Mouse (Mus musculus): Measurements from ENCODE around the gene Il2ra. TPM values are rescaled to one million over a fixed set of nuclear protein-coding genes. Genes with fewer than 3 reads are reported as not detected.
"Not testable (repeated sequence)": the region's sequence is repeated elsewhere in the genome, so short reads cannot be mapped to it uniquely, and the experiment has no call there.

Gene Il2ra
- polyA plus RNA-seq, 1 experiment from 2014 or later: not detected

- Histone ChIP-seq H3K4me1 (no peaks in the 10 kb centered on the region), H3K27ac (no peak overlapping the region), H3K9ac (no peak overlapping the region), H3K4me3 (no peak overlapping the region), H3K27me3 (no peaks in the 10 kb centered on the region), H3K36me3 (no peaks in the 10 kb centered on the region), H3K4me2 (replicated peaks) (no peak overlapping the region), H3K9me3 (replicated peaks) (no peaks in the 10 kb centered on the region)
- ATAC-seq (ENCODE audit: low FRiP score): no peak
- WGBS: 78% methylated on average over 8 of the region's 8 CpGs
Observed at GRCm38 (mm10) chr2:11690201-11690890, 47.7 kb downstream of the Il2ra start.

GRCm38 (mm10) chr2:11693352-11693751 is 50.7 kb downstream of the Il2ra start:
- H3K9ac ChIP-seq: no peak overlapping the region
- H3K36me3 ChIP-seq: no peaks in the 10 kb centered on the region
- H3K27ac ChIP-seq: no peak overlapping the region
- H3K4me1 ChIP-seq: no peaks in the 10 kb centered on the region
- no peak for ATAC-seq (ENCODE audit: low FRiP score)
- WGBS: 93% methylated on average over 4 of the region's 4 CpGs
- no peaks in the 10 kb centered on the region for H3K9me3 ChIP-seq (replicated peaks)
- no peak overlapping the region for H3K4me2 ChIP-seq (replicated peaks)
- H3K4me3 ChIP-seq: no peak overlapping the region
- H3K27me3 ChIP-seq: no peaks in the 10 kb centered on the region

- Histone ChIP-seq H3K4me3 (no peak overlapping the region), H3K27me3 (no peaks in the 10 kb centered on the region), H3K36me3 (no peaks in the 10 kb centered on the region), H3K9me3 (replicated peaks) (no peaks in the 10 kb centered on the region), H3K27ac (no peak overlapping the region), H3K9ac (no peak overlapping the region), H3K4me2 (replicated peaks) (no peak overlapping the region), H3K4me1 (no peaks in the 10 kb centered on the region)
- 96% methylated on average over 2 of the region's 2 CpGs for WGBS
- ATAC-seq (ENCODE audit: low FRiP score): no peak
Observed at GRCm38 (mm10) chr2:11694104-11694503, 51.5 kb downstream of the Il2ra start.

- H3K36me3 ChIP-seq: no peaks in the 10 kb centered on the region
- ATAC-seq (ENCODE audit: low FRiP score): no peak
- H3K4me3 ChIP-seq: no peak overlapping the region
- H3K27me3 ChIP-seq: no peaks in the 10 kb centered on the region
- H3K9ac ChIP-seq: no peak overlapping the region
- H3K4me1 ChIP-seq: no peaks in the 10 kb centered on the region
- H3K9me3 ChIP-seq (replicated peaks): no peaks in the 10 kb centered on the region
- 70% methylated on average over 2 of the region's 2 CpGs for WGBS
- no peak overlapping the region for H3K27ac ChIP-seq
- no peak overlapping the region for H3K4me2 ChIP-seq (replicated peaks)
Observed at GRCm38 (mm10) chr2:11695867-11696266, 53.3 kb downstream of the Il2ra start.

GRCm38 (mm10) chr2:11698994-11699393 is 56.4 kb downstream of the Il2ra start:
- Histone ChIP-seq H3K9ac (no peak overlapping the region), H3K4me1 (no peaks in the 10 kb centered on the region), H3K27ac (no peak overlapping the region), H3K27me3 (no peaks in the 10 kb centered on the region), H3K4me3 (no peak overlapping the region), H3K9me3 (replicated peaks) (no peaks in the 10 kb centered on the region), H3K4me2 (replicated peaks) (no peak overlapping the region), H3K36me3 (no peaks in the 10 kb centered on the region)
- WGBS: 44% methylated on average over 5 of the region's 5 CpGs
- no peak for ATAC-seq (ENCODE audit: low FRiP score)

GRCm38 (mm10) chr2:11699905-11700304 is 57.3 kb downstream of the Il2ra start:
- H3K4me2 ChIP-seq (replicated peaks): no peak overlapping the region
- no peak overlapping the region for H3K4me3 ChIP-seq
- no peaks in the 10 kb centered on the region for H3K4me1 ChIP-seq
- no peaks in the 10 kb centered on the region for H3K9me3 ChIP-seq (replicated peaks)
- no peaks in the 10 kb centered on the region; the same call in 1 of the 2 replicates for H3K27me3 ChIP-seq
- H3K27ac ChIP-seq: no peak overlapping the region
- no peak overlapping the region for H3K9ac ChIP-seq
- 79% methylated on average over 2 of the region's 2 CpGs for whole genome bisulfite sequencing
- no peak for ATAC-seq (ENCODE audit: low FRiP score)
- no peaks in the 10 kb centered on the region for H3K36me3 ChIP-seq

GRCm38 (mm10) chr2:11705201-11706025 is 62.8 kb downstream of the Il2ra start, which contains the start of gene Il15ra:
TSS of gene Il15ra (plus strand) at chr2:11705290.
- H3K27ac ChIP-seq: no peak within 1 kb of the TSS
- H3K9ac ChIP-seq: peak within 1 kb of the TSS; percentile 64
- ATAC-seq (ENCODE audit: low FRiP score): peak; percentile 79
- peaks cover 37% of the 10 kb centered on the region for H3K27me3 ChIP-seq
- peak within 1 kb of the TSS; percentile 100 for H3K4me2 ChIP-seq (replicated peaks)
- WGBS: under 1% methylated on average over 37 of the region's 37 CpGs
- H3K4me3 ChIP-seq: peak within 1 kb of the TSS; percentile 55
- H3K36me3 ChIP-seq: no peaks in the 10 kb centered on the region
- no peaks in the 10 kb centered on the region for H3K9me3 ChIP-seq (replicated peaks)
- peaks cover 12% of the 10 kb centered on the region for H3K4me1 ChIP-seq

GRCm38 (mm10) chr2:11706030-11706745 is 63.6 kb downstream of the Il2ra start:
- WGBS: 5% methylated on average over 28 of the region's 28 CpGs
- Histone ChIP-seq H3K9me3 (replicated peaks) (no peaks in the 10 kb centered on the region), H3K36me3 (no peaks in the 10 kb centered on the region), H3K4me2 (replicated peaks) (peak overlapping the region; percentile 100), H3K4me3 (peak overlapping the region; percentile 55), H3K27ac (no peak overlapping the region), H3K27me3 (peaks cover 37% of the 10 kb centered on the region), H3K4me1 (peaks cover 12% of the 10 kb centered on the region), H3K9ac (peak overlapping the region; percentile 64)
- ATAC-seq (ENCODE audit: low FRiP score): peak; percentile 66

- WGBS: 43% methylated on average over 6 of the region's 6 CpGs
- no peak overlapping the region for H3K4me3 ChIP-seq
Observed at GRCm38 (mm10) chr2:11706746-11707065, 64.1 kb downstream of the Il2ra start.

GRCm38 (mm10) chr2:11708538-11708937 is 65.9 kb downstream of the Il2ra start:
- H3K27me3 ChIP-seq: peaks cover 37% of the 10 kb centered on the region
- H3K4me1 ChIP-seq: peaks cover 12% of the 10 kb centered on the region
- WGBS: 81% methylated on average over 5 of the region's 5 CpGs
- H3K9me3 ChIP-seq (replicated peaks): no peaks in the 10 kb centered on the region
- no peak overlapping the region for H3K9ac ChIP-seq
- H3K36me3 ChIP-seq: no peaks in the 10 kb centered on the region
- no peak for ATAC-seq (ENCODE audit: low FRiP score)
- no peak overlapping the region for H3K4me2 ChIP-seq (replicated peaks)
- H3K4me3 ChIP-seq: no peak overlapping the region
- H3K27ac ChIP-seq: no peak overlapping the region

More at GRCm38 (mm10) chr2:11706746-11707065, 64.1 kb downstream of the Il2ra start:
- Histone ChIP-seq H3K9ac (no peak overlapping the region), H3K4me2 (replicated peaks) (peak overlapping the region; percentile 100), H3K36me3 (no peaks in the 10 kb centered on the region), H3K27me3 (peaks cover 37% of the 10 kb centered on the region), H3K27ac (no peak overlapping the region), H3K4me1 (peaks cover 12% of the 10 kb centered on the region), H3K9me3 (replicated peaks) (no peaks in the 10 kb centered on the region)
- ATAC-seq (ENCODE audit: low FRiP score): no peak

GRCm38 (mm10) chr2:11710101-11710500 is 67.5 kb downstream of the Il2ra start:
- not testable (repeated sequence) for H3K9ac ChIP-seq; H3K4me3 ChIP-seq; H3K4me2 ChIP-seq (replicated peaks); ATAC-seq (ENCODE audit: low FRiP score); H3K36me3 ChIP-seq; H3K27ac ChIP-seq; H3K9me3 ChIP-seq (replicated peaks)
- 56% methylated on average over 4 of the region's 4 CpGs for WGBS
- H3K4me1 ChIP-seq: peaks cover 11% of the 10 kb centered on the region
- peaks cover 36% of the 10 kb centered on the region for H3K27me3 ChIP-seq

GRCm38 (mm10) chr2:11712483-11712990 is 69.9 kb downstream of the Il2ra start:
- 86% methylated on average over 6 of the region's 6 CpGs for WGBS
- no peak overlapping the region for H3K27ac ChIP-seq
- H3K4me1 ChIP-seq: no peaks in the 10 kb centered on the region
- ATAC-seq (ENCODE audit: low FRiP score): no peak
- no peaks in the 10 kb centered on the region for H3K36me3 ChIP-seq
- no peak overlapping the region for H3K4me3 ChIP-seq
- no peaks in the 10 kb centered on the region for H3K9me3 ChIP-seq (replicated peaks)
- no peak overlapping the region for H3K4me2 ChIP-seq (replicated peaks)
- H3K27me3 ChIP-seq: peaks cover 12% of the 10 kb centered on the region
- no peak overlapping the region for H3K9ac ChIP-seq
